Mouse (Mus musculus) G1E (cell line): ENCODE results near the gene Usp40. TPM values are rescaled to one million over a fixed set of nuclear protein-coding genes. Genes with fewer than 3 reads are reported as not detected.

Experiments
- ATAC-seq: 2 replicates; pipeline ENCODE4 v1.8.0; 2016; ENCODE audit warnings: mild to moderate bottlenecking; ENCODE audit not compliant: insufficient number of reproducible peaks, poor library complexity, low FRiP score, severe bottlenecking; ENCODE audit errors: extremely low read depth
- DNase-seq: peaks from one replicate; pipeline ENCODE4 v3.0.0; 2012; ENCODE audit warnings: low spot score
- H3K27me3 ChIP-seq: 2 replicates; pipeline ENCODE4 v1.6.1; 2012; ENCODE audit warnings: mild to moderate bottlenecking, low read length, inconsistent platforms; ENCODE audit not compliant: insufficient read depth
- H3K36me3 ChIP-seq: replicated peaks from 2 replicates; pipeline ENCODE3; 2012; ENCODE audit warnings: mild to moderate bottlenecking, inconsistent platforms
- H3K4me1 ChIP-seq: 2 replicates; pipeline ENCODE4 v1.6.1; 2012; ENCODE audit warnings: low read depth, low read length, inconsistent platforms, mixed read lengths; ENCODE audit not compliant: insufficient read depth
- H3K4me3 ChIP-seq: 2 replicates; pipeline ENCODE4 v1.5.1; 2012; ENCODE audit warnings: low read depth, mild to moderate bottlenecking, inconsistent platforms, low read length, moderate library complexity, mixed read lengths
- H3K9me3 ChIP-seq: replicated peaks from 2 replicates; pipeline ENCODE4 v1.6.1; 2012; ENCODE audit warnings: inconsistent platforms
- CTCF ChIP-seq: IDR thresholded peaks from 2 replicates; pipeline ENCODE4 v1.5.1; 2012; ENCODE audit warnings: low read depth, low read length, inconsistent platforms, mixed read lengths
- GATA1 ChIP-seq: IDR thresholded peaks from 2 replicates; pipeline ENCODE4 v1.6.1; 2012; ENCODE audit warnings: borderline replicate concordance, low read length, inconsistent platforms, mixed read lengths
- GATA2 ChIP-seq: IDR thresholded peaks from 2 replicates; pipeline ENCODE4 v1.6.1; 2012; ENCODE audit warnings: low read depth, low read length, inconsistent platforms, borderline replicate concordance
- POLR2AphosphoS5 ChIP-seq: IDR thresholded peaks from 2 replicates; pipeline ENCODE4 v1.6.1; 2012; ENCODE audit warnings: low read depth, low read length, inconsistent platforms; ENCODE audit not compliant: insufficient replicate concordance
- TAL1 ChIP-seq: conservative IDR thresholded peaks from 2 replicates; pipeline ENCODE4 v1.6.1; 2012; ENCODE audit warnings: low read depth, low read length, inconsistent platforms, mixed read lengths
- polyA plus RNA-seq: library from polyadenylated mRNA; stranded (reverse); fragments of >175 nt; gene quantifications from 2 replicates; pipeline ENCODE4 v1.2.3, GENCODE M21; 2012
- total RNA-seq, 2 experiments: library from RNA; stranded (forward) in 1 of 2; stranded (reverse) in 1 of 2; fragments of 200-1000 nt in 1 of 2; fragments of >200 nt in 1 of 2; fragmentation: Nextera tagmentation in 1 of 2; gene quantifications; 2 replicates each; pipeline ENCODE4 v1.2.3; 2014 to 2017

The Usp40 gene
- total and polyA plus RNA-seq, 3 experiments: 4.2 to 109 (median 43.7) TPM

DNA sequence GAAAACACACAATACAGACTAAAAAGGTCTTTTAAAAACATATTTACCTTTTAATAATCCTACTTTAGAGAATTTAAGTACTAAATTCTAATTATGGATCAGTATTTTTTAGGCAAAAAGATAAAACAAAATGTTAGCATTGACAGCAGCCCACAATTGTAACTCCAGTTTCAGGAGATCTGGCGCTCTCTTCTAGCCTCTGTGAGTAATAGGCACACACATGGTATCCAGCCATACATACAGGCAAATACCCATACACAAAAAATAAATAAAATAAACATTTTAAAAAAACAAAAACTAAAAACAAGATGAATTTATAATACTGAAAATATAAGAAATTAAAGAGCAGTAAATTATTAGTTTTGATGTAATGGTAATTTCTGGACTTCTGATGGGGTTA lies 49.4 kb downstream of the Usp40 start:
- no peaks in the 10 kb centered on the region for H3K9me3 ChIP-seq
- no peak for TF ChIP-seq CTCF
- no peak for TF ChIP-seq POLR2AphosphoS5
- TF ChIP-seq GATA1: no peak
- no peak for TF ChIP-seq TAL1
- TF ChIP-seq GATA2: no peak
- H3K27me3 ChIP-seq: no peaks in the 10 kb centered on the region
- DNase-seq (no peak), ATAC-seq (no peak)
- peak overlapping the region; percentile 64 for H3K4me3 ChIP-seq
- H3K36me3 ChIP-seq: peaks cover 50% of the 10 kb centered on the region
- peaks cover 66% of the 10 kb centered on the region for H3K4me1 ChIP-seq

DNA sequence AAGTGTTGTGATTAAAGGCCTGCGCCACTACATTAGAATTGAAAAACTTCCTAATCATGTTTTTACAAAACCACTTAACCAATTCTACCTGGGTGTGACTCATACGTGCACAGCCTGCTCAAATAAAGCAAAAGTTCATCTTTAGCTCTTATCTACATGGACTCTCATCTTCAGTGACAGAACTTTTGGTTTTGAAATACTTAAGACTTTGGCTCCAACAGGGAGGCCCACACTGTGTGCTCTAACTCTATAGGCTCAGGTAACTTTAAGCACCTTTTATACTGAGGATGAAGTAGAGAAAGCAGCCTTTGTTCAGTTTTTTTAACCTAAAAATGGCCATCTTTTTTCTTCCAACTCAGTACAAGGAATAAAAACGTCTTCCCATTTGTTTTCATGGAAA lies 55.3 kb downstream of the Usp40 start:
- peaks cover 95% of the 10 kb centered on the region for H3K36me3 ChIP-seq
- no peaks in the 10 kb centered on the region for H3K27me3 ChIP-seq
- no peak for TF ChIP-seq GATA1
- no peak for TF ChIP-seq CTCF
- TF ChIP-seq TAL1: no peak
- TF ChIP-seq GATA2: no peak
- TF ChIP-seq POLR2AphosphoS5: no peak
- H3K4me3 ChIP-seq: no peak overlapping the region
- ATAC-seq (no peak), DNase-seq (no peak)
- no peaks in the 10 kb centered on the region for H3K9me3 ChIP-seq
- peaks cover 35% of the 10 kb centered on the region for H3K4me1 ChIP-seq

DNA sequence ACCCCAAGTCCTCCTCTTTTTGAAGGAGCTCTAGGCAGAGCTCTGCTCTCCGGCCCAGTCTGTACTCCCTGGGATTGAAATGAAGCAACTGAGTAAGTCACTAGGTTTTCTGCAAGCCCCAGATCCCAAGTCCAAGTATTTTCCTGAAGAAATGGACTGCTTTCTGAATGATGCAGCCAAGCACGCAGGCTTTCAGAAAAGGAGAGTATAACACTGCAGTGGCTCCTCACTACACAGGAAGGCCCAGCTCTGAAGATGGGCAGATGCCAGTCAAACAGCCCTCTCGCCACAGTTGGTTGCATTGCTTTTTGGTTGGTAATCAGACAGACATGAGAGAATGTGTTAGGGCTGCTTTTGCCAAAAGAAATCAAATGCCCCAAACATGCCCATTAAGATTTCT lies 56.7 kb downstream of the Usp40 start:
- DNase-seq (no peak), ATAC-seq (no peak)
- Histone ChIP-seq H3K9me3 (no peaks in the 10 kb centered on the region), H3K4me1 (peaks cover 30% of the 10 kb centered on the region), H3K27me3 (no peaks in the 10 kb centered on the region), H3K4me3 (no peak overlapping the region), H3K36me3 (peaks cover 97% of the 10 kb centered on the region)
- TF ChIP-seq POLR2AphosphoS5: no peak

DNA sequence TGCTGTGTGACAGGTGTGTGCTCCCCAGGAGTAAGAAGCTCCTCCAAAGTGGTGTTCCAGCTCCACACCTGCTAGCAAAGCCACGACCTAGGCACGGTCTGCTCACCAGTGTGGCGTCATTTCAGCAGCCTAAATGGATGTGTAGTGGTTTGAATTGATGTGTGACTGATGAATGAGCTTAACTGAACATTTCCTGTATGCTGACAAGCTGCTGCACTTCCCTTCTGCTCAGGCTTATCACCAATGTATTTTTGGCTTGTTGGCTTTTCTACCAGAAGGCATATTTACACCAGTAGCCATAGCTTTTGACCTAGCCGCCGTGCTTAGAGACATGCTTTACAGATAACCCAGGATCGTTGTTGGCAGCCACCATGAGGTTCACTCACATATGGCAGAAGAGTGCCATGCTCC lies 60.7 kb downstream of the Usp40 start:
- no peak for DNase-seq
- Histone ChIP-seq H3K27me3 (no peaks in the 10 kb centered on the region), H3K9me3 (no peaks in the 10 kb centered on the region), H3K36me3 (peaks cover 99% of the 10 kb centered on the region), H3K4me3 (no peak overlapping the region), H3K4me1 (peaks cover 14% of the 10 kb centered on the region)
- TF ChIP-seq GATA2 (no peak), CTCF (0 out of 2 replicates have a peak, but pooled peaks have one; percentile 2)
- ATAC-seq: no peak

DNA sequence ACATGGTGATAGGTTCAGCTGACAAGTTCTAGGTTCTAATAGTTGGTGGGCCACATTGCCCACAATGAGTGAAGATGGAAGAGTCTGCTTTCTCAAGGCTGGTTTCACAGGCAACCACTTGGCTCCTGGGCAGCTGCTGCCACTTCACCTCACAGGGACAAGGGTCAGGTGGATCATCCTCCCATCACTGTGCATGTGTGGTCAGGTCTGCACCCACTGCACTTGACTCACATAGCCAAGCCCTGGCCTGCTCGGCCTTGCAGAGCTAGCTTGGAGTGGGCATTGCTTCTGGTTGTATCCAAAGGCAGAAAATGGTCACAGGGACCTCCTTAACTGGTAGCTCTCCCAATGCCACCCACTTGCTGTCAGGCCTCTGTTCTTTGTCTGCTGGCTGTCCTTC lies 66.6 kb downstream of the Usp40 start:
- DNase-seq (no peak), ATAC-seq (no peak)
- Histone ChIP-seq H3K4me3 (no peak overlapping the region), H3K27me3 (no peaks in the 10 kb centered on the region), H3K36me3 (peaks cover 100% of the 10 kb centered on the region), H3K9me3 (no peaks in the 10 kb centered on the region), H3K4me1 (peaks cover 12% of the 10 kb centered on the region)
- TF ChIP-seq POLR2AphosphoS5 (peak; percentile 84; the same call in 1 of the 2 replicates), GATA1 (no peak), GATA2 (no peak), TAL1 (no peak)

DNA sequence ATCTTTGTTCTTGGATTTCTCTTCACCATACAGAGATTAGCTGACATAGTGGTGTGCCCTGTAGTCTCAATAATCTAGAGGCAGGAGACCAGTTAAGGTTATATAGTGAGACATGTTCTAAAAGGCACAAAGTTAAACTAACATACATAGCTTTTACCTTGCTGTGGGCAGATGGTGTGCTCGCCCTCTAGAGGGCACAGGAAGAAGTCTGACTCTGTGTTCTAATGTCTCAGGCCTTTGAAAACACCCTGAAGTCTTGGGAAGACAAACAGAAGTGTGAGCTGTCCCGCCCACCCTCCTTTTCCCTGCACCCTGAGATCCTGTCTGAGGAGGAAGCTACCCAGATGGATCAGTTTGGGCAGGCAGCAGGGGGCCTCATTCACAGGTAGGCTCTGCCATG lies 71.8 kb downstream of the Usp40 start:
- H3K36me3 ChIP-seq: peaks cover 98% of the 10 kb centered on the region
- peaks cover 32% of the 10 kb centered on the region for H3K4me1 ChIP-seq
- ATAC-seq: peak; percentile 52
- no peak overlapping the region for H3K4me3 ChIP-seq
- H3K9me3 ChIP-seq: no peaks in the 10 kb centered on the region
- peak; percentile 33 for DNase-seq
- TF ChIP-seq GATA1 (no peak), CTCF (peak; percentile 52)
- H3K27me3 ChIP-seq: no peaks in the 10 kb centered on the region

DNA sequence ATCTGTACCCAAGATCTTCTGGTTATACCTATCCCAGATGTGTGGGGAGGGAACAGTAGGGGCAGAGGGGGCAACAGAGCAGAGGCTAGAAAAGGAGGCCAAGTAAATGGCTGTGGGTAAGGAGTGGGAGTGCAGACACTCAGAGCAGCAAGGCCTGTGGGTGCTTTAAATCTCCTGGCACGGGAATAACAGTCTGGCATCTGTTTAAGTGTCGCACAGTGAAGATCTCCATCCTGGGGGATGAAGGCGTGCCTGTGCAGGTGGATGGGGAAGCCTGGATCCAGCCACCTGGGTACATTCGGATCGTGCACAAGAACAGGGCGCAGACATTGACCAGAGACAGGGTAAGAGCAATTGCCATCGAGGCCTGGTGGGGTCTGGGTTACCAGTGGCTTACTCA lies 72.3 kb downstream of the Usp40 start:
- no peak for DNase-seq
- Histone ChIP-seq H3K36me3 (peaks cover 98% of the 10 kb centered on the region), H3K4me3 (no peak overlapping the region), H3K27me3 (no peaks in the 10 kb centered on the region), H3K4me1 (peaks cover 30% of the 10 kb centered on the region), H3K9me3 (no peaks in the 10 kb centered on the region)
- no peak for ATAC-seq
- TF ChIP-seq CTCF (no peak), POLR2AphosphoS5 (no peak), TAL1 (no peak), GATA2 (no peak), GATA1 (no peak)

DNA sequence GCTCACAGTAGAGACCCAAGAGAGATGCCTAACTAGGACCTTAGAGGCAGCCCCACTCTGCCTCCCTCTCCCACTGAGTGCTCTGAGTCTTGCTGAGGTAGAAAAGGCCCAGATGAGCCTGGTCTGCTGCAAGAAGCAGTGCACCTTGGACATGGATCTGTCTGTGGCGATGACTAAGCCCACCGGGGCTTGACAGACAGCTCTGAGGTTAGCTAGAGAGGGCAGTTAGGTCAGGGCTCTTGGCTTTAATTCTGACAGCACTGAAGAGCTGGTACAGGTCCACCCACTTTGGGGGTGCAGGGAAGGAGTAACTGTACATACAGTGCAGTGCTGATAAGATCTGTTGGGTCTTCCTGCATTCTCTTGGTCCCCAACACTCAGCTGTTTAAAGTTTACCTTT lies 72.8 kb downstream of the Usp40 start:
- Histone ChIP-seq H3K27me3 (no peaks in the 10 kb centered on the region), H3K4me1 (peaks cover 29% of the 10 kb centered on the region), H3K9me3 (no peaks in the 10 kb centered on the region), H3K4me3 (no peak overlapping the region), H3K36me3 (peaks cover 98% of the 10 kb centered on the region)
- TF ChIP-seq POLR2AphosphoS5: no peak
- no peak for TF ChIP-seq GATA1
- TF ChIP-seq GATA2: no peak
- no peak for TF ChIP-seq CTCF
- no peak for TF ChIP-seq TAL1
- ATAC-seq: 0 out of 2 replicates have a peak, but pooled peaks have one; percentile 23
- no peak for DNase-seq
